Mouse (Mus musculus): ENCODE data around the gene Mesp1. TPM values are rescaled to one million over a fixed set of nuclear protein-coding genes. Genes with fewer than 3 reads are reported as not detected.

The Mesp1 gene
- polyA plus RNA-seq (2017; shearing (Covaris generic)), result not detected

GRCm38 (mm10) chr7:79793688-79794087, at the start of gene Mesp1:
Gene Mesp1 (minus strand): TSS chr7:79793788.

GRCm38 (mm10) chr7:79810611-79811506, 17.3 kb upstream of the Mesp1 start, which contains the start of gene Mesp2:
Gene Mesp2 (plus strand): TSS chr7:79810727.

GRCm38 (mm10) chr7:79742659-79743536, 50.7 kb downstream of the Mesp1 start, which contains the start of the genes Pex11a and Wdr93:
Gene Pex11a (minus strand): TSS chr7:79743131.
Gene Wdr93 (plus strand): TSS chr7:79743163.

Other genes starting within 250 kb of the Mesp1 start
- gene Rhcg, start 176.1 kb downstream of the Mesp1 start, polyA plus RNA-seq (2017; shearing (Covaris generic)), result not detected
- gene Ticrr, start 133.6 kb downstream of the Mesp1 start, polyA plus RNA-seq (2017; shearing (Covaris generic)), result 2.4 TPM
- 1.7 TPM for gene Kif7, start 78.1 kb downstream of the Mesp1 start, polyA plus RNA-seq (2017; shearing (Covaris generic))
- not detected for gene Plin1, start 60.9 kb downstream of the Mesp1 start, polyA plus RNA-seq (2017; shearing (Covaris generic))
- gene Pex11a, start 50.7 kb downstream of the Mesp1 start, polyA plus RNA-seq (2017; shearing (Covaris generic)), result 3.0 TPM
- gene Wdr93, start 50.6 kb downstream of the Mesp1 start, polyA plus RNA-seq (2017; shearing (Covaris generic)), result 0.18 TPM
- 0.08 TPM for gene Mesp2, start 16.9 kb upstream of the Mesp1 start, polyA plus RNA-seq (2017; shearing (Covaris generic))
- 0.10 TPM for gene Anpep, start 67.3 kb upstream of the Mesp1 start, polyA plus RNA-seq (2017; shearing (Covaris generic))
- gene Ap3s2, start 126.9 kb upstream of the Mesp1 start, polyA plus RNA-seq (2017; shearing (Covaris generic)), result 27.2 TPM
- gene Arpin, start 141.6 kb upstream of the Mesp1 start, polyA plus RNA-seq (2017; shearing (Covaris generic)), result 0.30 TPM
- 15.1 TPM for gene Zfp710, start 231.0 kb upstream of the Mesp1 start, polyA plus RNA-seq (2017; shearing (Covaris generic))